Mouse (Mus musculus) heart, embryonic 16.5 days (tissue): ENCODE results near the gene Cyp51. TPM values are rescaled to one million over a fixed set of nuclear protein-coding genes. Genes with fewer than 3 reads are reported as not detected.
"Not testable (repeated sequence)": the region's sequence is repeated elsewhere in the genome, so short reads cannot be mapped to it uniquely, and the experiment has no call there.

Experiments used
- ATAC-seq: fragments of 200-750 bp; cut with Nextera tagmentation; replicated peaks from 2 replicates; pipeline ENCODE4 v1.8.0; 2017; ENCODE audit warnings: moderate number of reproducible peaks; ENCODE audit not compliant: insufficient read depth, low FRiP score; ENCODE audit errors: extremely low read depth
- H3K27ac ChIP-seq: fragments of 300-500 bp; sonication (generic); 2 replicates; pipeline ENCODE4 v1.5.1; 2014; ENCODE audit warnings: mild to moderate bottlenecking, low read length, control low read depth, moderate library complexity
- H3K27me3 ChIP-seq: fragments of 300-500 bp; sonication (generic); 2 replicates; pipeline ENCODE4 v1.6.1; 2014; ENCODE audit warnings: low read length, mixed read lengths; ENCODE audit not compliant: control insufficient read depth, insufficient read depth
- H3K36me3 ChIP-seq: fragments of 300-500 bp; sonication (generic); 2 replicates; pipeline ENCODE4 v1.6.1; 2014; ENCODE audit not compliant: control insufficient read depth, insufficient read depth
- H3K4me1 ChIP-seq: fragments of 300-500 bp; sonication (generic); 2 replicates; pipeline ENCODE4 v1.6.1; 2014; ENCODE audit warnings: low read length, mixed read lengths; ENCODE audit not compliant: control insufficient read depth, insufficient read depth
- H3K4me2 ChIP-seq: fragments of 300-500 bp; sonication (generic); 2 replicates; pipeline ENCODE4 v1.6.1; 2014; ENCODE audit warnings: low read depth, mild to moderate bottlenecking, control low read depth, low read length
- H3K4me3 ChIP-seq: fragments of 300-500 bp; sonication (generic); 2 replicates; pipeline ENCODE4 v1.5.1; 2014; ENCODE audit warnings: mild to moderate bottlenecking, control low read depth, low read length
- H3K9ac ChIP-seq: fragments of 300-500 bp; sonication (generic); 2 replicates; pipeline ENCODE4 v1.6.1; 2014; ENCODE audit warnings: low read length, control low read depth
- H3K9me3 ChIP-seq: fragments of 300-500 bp; sonication (generic); replicated peaks from 2 replicates; pipeline ENCODE4 v1.6.1; 2016; ENCODE audit warnings: low read length; ENCODE audit not compliant: control insufficient read depth
- WGBS: fragments of 180-500 bp; shearing (Covaris S2); extraction: QIAGEN DNeasy Blood & Tissue Kit; methylation state at CpG from one replicate; pipeline ENCODE4 v1.1.7; 2014; 5-methylcytosine and 5-hydroxymethylcytosine counted together
- polyA plus RNA-seq: library from polyadenylated mRNA; unstranded; fragments of >200 nt; fragmentation: Nextera tagmentation; extraction: Ambion mirVana; gene quantifications from 2 replicates; pipeline ENCODE4 v1.2.1, GENCODE M21; 2015

Cyp51 gene
- polyA plus RNA-seq = 21.7 and 24.4 TPM in 2 replicates

GRCm38 (mm10) chr5:4104341-4105040, at the start of gene Cyp51:
Gene Cyp51 (minus strand): TSS chr5:4104746.
- peak within 1 kb of the TSS; percentile 79 for H3K9ac ChIP-seq
- H3K4me2 ChIP-seq = peak within 1 kb of the TSS; percentile 86
- peaks cover 5% of the 10 kb centered on the region for H3K4me1 ChIP-seq
- WGBS = under 1% methylated on average over 59 of the region's 59 CpGs
- H3K4me3 ChIP-seq = peak within 1 kb of the TSS; percentile 85
- H3K9me3 ChIP-seq = no peaks in the 10 kb centered on the region; the same call in 1 of the 2 replicates
- H3K27me3 ChIP-seq = no peaks in the 10 kb centered on the region
- H3K36me3 ChIP-seq = peaks cover 15% of the 10 kb centered on the region
- H3K27ac ChIP-seq = peak within 1 kb of the TSS; percentile 96
- peak; percentile 98 for ATAC-seq

GRCm38 (mm10) chr5:4112570-4113098, 8.1 kb upstream of the Cyp51 start:
- 80% methylated on average over 5 of the region's 5 CpGs for WGBS
- H3K27me3 ChIP-seq = no peaks in the 10 kb centered on the region
- no peak overlapping the region for H3K4me2 ChIP-seq
- H3K36me3 ChIP-seq = no peaks in the 10 kb centered on the region
- H3K9ac ChIP-seq = no peak overlapping the region
- H3K4me1 ChIP-seq = no peaks in the 10 kb centered on the region
- H3K9me3 ChIP-seq = no peaks in the 10 kb centered on the region
- no peak for ATAC-seq
- H3K4me3 ChIP-seq = no peak overlapping the region
- no peak overlapping the region for H3K27ac ChIP-seq

- H3K4me2 ChIP-seq, H3K36me3 ChIP-seq, H3K4me1 ChIP-seq, H3K9me3 ChIP-seq, H3K4me3 ChIP-seq, H3K27me3 ChIP-seq, H3K27ac ChIP-seq, H3K9ac ChIP-seq, ATAC-seq: not testable (repeated sequence)
- WGBS = 64% methylated on average over 7 of the region's 7 CpGs
Observed at GRCm38 (mm10) chr5:4107056-4107455, 2.5 kb upstream of the Cyp51 start.

- H3K27me3 ChIP-seq = no peaks in the 10 kb centered on the region
- H3K9ac ChIP-seq = no peak overlapping the region
- H3K27ac ChIP-seq = no peak overlapping the region
- no peak overlapping the region for H3K4me2 ChIP-seq
- peaks cover 5% of the 10 kb centered on the region for H3K4me1 ChIP-seq
- H3K36me3 ChIP-seq = peaks cover 11% of the 10 kb centered on the region
- ATAC-seq = no peak
- no peaks in the 10 kb centered on the region; the same call in 1 of the 2 replicates for H3K9me3 ChIP-seq
- 89% methylated on average over 2 of the region's 2 CpGs for WGBS
- no peak overlapping the region for H3K4me3 ChIP-seq
Observed at GRCm38 (mm10) chr5:4105651-4106186, 1.2 kb upstream of the Cyp51 start.

GRCm38 (mm10) chr5:4103626-4104340, 763 bp downstream of the Cyp51 start:
- Histone ChIP-seq H3K36me3 (peaks cover 22% of the 10 kb centered on the region), H3K27ac (peak overlapping the region; percentile 96), H3K4me3 (peak overlapping the region; percentile 85), H3K27me3 (no peaks in the 10 kb centered on the region), H3K4me2 (peak overlapping the region; percentile 86), H3K9ac (peak overlapping the region; percentile 79), H3K4me1 (peaks cover 5% of the 10 kb centered on the region), H3K9me3 (no peaks in the 10 kb centered on the region; the same call in 1 of the 2 replicates)
- 1% methylated on average over 37 of the region's 41 CpGs for WGBS
- ATAC-seq = peak; percentile 35; the same call in 1 of the 2 replicates

GRCm38 (mm10) chr5:4101770-4102169, 2.8 kb downstream of the Cyp51 start:
- Histone ChIP-seq H3K9ac (no peak overlapping the region), H3K4me1 (peaks cover 5% of the 10 kb centered on the region)

GRCm38 (mm10) chr5:4101031-4101430, 3.5 kb downstream of the Cyp51 start:
- Histone ChIP-seq H3K4me2 (no peak overlapping the region), H3K4me3 (no peak overlapping the region), H3K9me3 (no peaks in the 10 kb centered on the region; the same call in 1 of the 2 replicates), H3K27ac (no peak overlapping the region), H3K27me3 (no peaks in the 10 kb centered on the region), H3K4me1 (peaks cover 5% of the 10 kb centered on the region), H3K36me3 (peaks cover 22% of the 10 kb centered on the region), H3K9ac (no peak overlapping the region)
- 96% methylated on average over 4 of the region's 4 CpGs for WGBS
- no peak for ATAC-seq

More at GRCm38 (mm10) chr5:4101770-4102169, 2.8 kb downstream of the Cyp51 start:
- Histone ChIP-seq H3K27ac (no peak overlapping the region), H3K4me2 (no peak overlapping the region), H3K27me3 (no peaks in the 10 kb centered on the region), H3K9me3 (no peaks in the 10 kb centered on the region; the same call in 1 of the 2 replicates), H3K36me3 (peaks cover 22% of the 10 kb centered on the region), H3K4me3 (no peak overlapping the region)
- no peak for ATAC-seq
- 95% methylated on average over 2 of the region's 2 CpGs for WGBS

- Histone ChIP-seq H3K4me3 (no peak overlapping the region), H3K36me3 (peaks cover 32% of the 10 kb centered on the region)
- ATAC-seq = no peak
Observed at GRCm38 (mm10) chr5:4094471-4094870, 10.1 kb downstream of the Cyp51 start.

More at GRCm38 (mm10) chr5:4094471-4094870, 10.1 kb downstream of the Cyp51 start:
- Histone ChIP-seq H3K27me3 (no peaks in the 10 kb centered on the region), H3K4me2 (no peak overlapping the region), H3K9ac (no peak overlapping the region), H3K4me1 (no peaks in the 10 kb centered on the region; the same call in 1 of the 2 replicates), H3K9me3 (no peaks in the 10 kb centered on the region), H3K27ac (no peak overlapping the region)
- WGBS = 93% methylated on average over 5 of the region's 5 CpGs
